Mouse (Mus musculus) heart, postnatal 0 days (tissue): ENCODE data around the gene Myef2.

Source experiments
- CTCF ChIP-seq: IDR thresholded peaks from 2 replicates; pipeline ENCODE4 v1.5.1; 2016; ENCODE audit warnings: antibody characterized with exemption, control low read depth, low read depth
- EP300 ChIP-seq: IDR thresholded peaks from 2 replicates; pipeline ENCODE4 v1.6.1; 2016; ENCODE audit warnings: antibody characterized with exemption, low read depth

- TF ChIP-seq EP300 (no peak), CTCF (no peak)
Measured at GRCm38 (mm10) chr2:125088757-125089156, 34.7 kb downstream of the Myef2 start.
